In genomic region chr12:102251070-102251469, GRCm38 (mm10) we compare ENCODE assay signal across 19 mouse cellular contexts. TPM values are rescaled to one million over a fixed set of nuclear protein-coding genes. Genes with fewer than 3 reads are reported as not detected.
A peak's percentile ranks its signal among the peaks of the same experiment; 100 is the strongest.
DNase-seq lines count a peak whose midpoint lies in the region; ATAC-seq lines count a peak whose summit lies in the region.
"Had no signal": no experiment of that assay in that cellular context is flagged by ENCODE, and none has a peak within 500 bp of the region (broad histone marks: within the 10 kb centered on the region; RNA-seq: fewer than 3 reads in every experiment).

No protein-coding gene starts in this region.

- ATAC-seq in granulocyte monocyte progenitor cell, adult 5-6 weeks (replicated peaks; ENCODE audit: poor library complexity, severe bottlenecking): peak; percentile 21; the same call in 1 of the 2 replicates
- no peak for ATAC-seq in monocyte, adult 5-6 weeks (replicated peaks; ENCODE audit: insufficient number of reproducible peaks, low FRiP score, low TSS enrichment, poor library complexity, severe bottlenecking)

- H3K36me3 ChIP-seq in limb, embryonic 10.5 days: no peaks in the 10 kb centered on the region
- H3K36me3 ChIP-seq: G1E; hindbrain, embryonic 15.5 days; limb, embryonic 13.5 days; liver, embryonic 15.5 days; neural tube, embryonic 15.5 days had no signal

- H3K27me3 ChIP-seq in limb, embryonic 10.5 days (ENCODE audit: low read depth, poor library complexity, severe bottlenecking): no peaks in the 10 kb centered on the region
- H3K27me3 ChIP-seq: hindbrain, embryonic 15.5 days; limb, embryonic 13.5 days; liver, embryonic 15.5 days; neural tube, embryonic 15.5 days had no signal

- intact Hi-C loops in left cerebral cortex, postnatal 14 days (cut with DNase I): loop anchor here (10.0 kb wide), 1 partner anchor 134 kb away; no protein-coding TSS in a partner anchor

- H3K27ac ChIP-seq in limb, embryonic 10.5 days: no peak overlapping the region
- H3K27ac ChIP-seq: hindbrain, embryonic 15.5 days; limb, embryonic 13.5 days; liver, embryonic 15.5 days had no signal

- no peaks in the 10 kb centered on the region for H3K4me1 ChIP-seq in limb, embryonic 10.5 days
- H3K4me1 ChIP-seq: limb, embryonic 13.5 days; liver, embryonic 15.5 days had no signal

- no peaks in the 10 kb centered on the region for H3K9me3 ChIP-seq in limb, embryonic 10.5 days (replicated peaks)
- H3K9me3 ChIP-seq: G1E; hindbrain, embryonic 15.5 days; limb, embryonic 13.5 days; liver, embryonic 15.5 days; neural tube, embryonic 15.5 days had no signal

- 91% methylated on average over 3 of the region's 3 CpGs for WGBS in limb, embryonic 10.5 days

- peak; percentile 51 to 63 for DNase-seq in frontal cortex, adult 2 months (ENCODE audit: extremely low spot score in 1 of 2, low spot score in 1 of 2)
- DNase-seq in frontal cortex, postnatal 14 days (ENCODE audit: low spot score in 2 of 2): no peak
- peak; percentile 79 for DNase-seq in brain, adult 2 months (ENCODE audit: low read depth, low spot score)
- peak; percentile 47 to 61 for DNase-seq in left cerebral cortex, postnatal 14 days (ENCODE audit: low spot score in 2 of 2)
- no peak for DNase-seq in limb, embryonic 10.5 days (ENCODE audit: low spot score)
- no peak for DNase-seq in thymus, postnatal 25 days
- DNase-seq: adrenal gland, postnatal 10 days; cerebellum, adult 8-10 months; heart, postnatal 10 days; kidney, adult 11 months; kidney, postnatal 25 days; lung, postnatal 14 days had no signal

- no peak overlapping the region for H3K4me3 ChIP-seq in limb, embryonic 10.5 days
- H3K4me3 ChIP-seq: hindbrain, embryonic 15.5 days; limb, embryonic 13.5 days; liver, embryonic 15.5 days; neural tube, embryonic 15.5 days had no signal

RNA-seq across cellular contexts. Expression of gene Rin3, which starts 31.8 kb away (rescaled TPM):
- polyA plus RNA-seq in frontal cortex, adult 2 months (2012; rRNA removed): 1.5 and 1.7 TPM in 2 replicates
- 263 and 340 TPM in 2 replicates for total RNA-seq in granulocyte monocyte progenitor cell, adult 5-6 weeks (2014; fragmentation: Nextera tagmentation)
- total RNA-seq in granulocyte monocyte progenitor cell, adult 5-6 weeks (2017): 64.3 and 71.5 TPM in 2 replicates
- total RNA-seq in left cerebral cortex, postnatal 14 days (2021): 1 to 10 TPM; 3.2 to 4.5 TPM
- polyA plus RNA-seq in limb, embryonic 10.5 days (2016; fragmentation: Nextera tagmentation; extraction: Ambion mirVana): 4.2 and 4.7 TPM in 2 replicates
- total RNA-seq in monocyte, adult 5-6 weeks (2017): 60.2 to 126 TPM (median 89.9 TPM) in 3 replicates

Comparison
In these comparisons a context has a peak if more than half of its experiments do, and no peak if none do; other contexts are left out.
1. DNase-seq: peak in frontal cortex, adult 2 months (2 of 2), brain, adult 2 months (single experiment) and left cerebral cortex, postnatal 14 days (2 of 2); none in frontal cortex, postnatal 14 days (0 of 2), limb, embryonic 10.5 days (single experiment) and thymus, postnatal 25 days (single experiment).
2. RNA of gene Rin3, which starts 31.8 kb away (total RNA-seq): 64.3 to 340 TPM in granulocyte monocyte progenitor cell, adult 5-6 weeks and 60.2 to 126 TPM in monocyte, adult 5-6 weeks; 3.2 to 4.5 TPM in left cerebral cortex, postnatal 14 days; every median in the first group is over 10 times any median in the second.